Mouse (Mus musculus): ENCODE measurements around the gene Pgm2.

DNA sequence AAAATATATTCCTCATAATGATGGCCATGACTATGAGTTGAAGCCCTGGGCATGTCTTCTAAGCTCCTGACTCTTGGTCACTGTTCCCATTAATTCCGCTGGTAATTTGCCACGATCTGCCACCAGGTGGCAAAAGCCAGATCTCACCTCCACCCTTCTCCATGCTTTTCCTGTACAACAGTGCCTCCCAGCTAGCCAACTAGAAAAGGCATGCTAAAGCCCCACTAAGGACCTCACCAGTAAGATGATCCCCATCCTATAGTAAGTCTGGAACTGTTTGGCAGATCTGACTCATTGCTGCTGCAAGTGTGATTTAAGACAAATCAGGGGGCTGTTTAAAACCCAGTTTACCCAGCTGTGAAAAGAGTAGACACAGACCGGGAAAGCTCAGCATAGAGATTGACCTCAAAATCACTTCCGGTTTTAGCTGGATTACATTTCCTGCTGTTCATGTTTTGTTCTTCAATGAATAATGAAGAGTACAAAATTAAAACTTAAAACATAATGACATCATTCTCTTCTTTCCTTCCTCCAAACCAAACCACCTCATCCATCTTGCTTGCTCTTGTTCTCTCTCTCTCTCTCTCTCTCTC is 22.6 kb upstream of the Pgm2 start:
- TF ChIP-seq CTCF (IDR thresholded peaks at IDR 0.05) (peak; percentile 99), EP300 (IDR thresholded peaks at IDR 0.05) (no peak)
